Mouse (Mus musculus) heart, embryonic 10.5 days (tissue): ENCODE measurements at regions not wholly inside any gene's neighbourhood (a gene's known extent, or its start where the extent isn't known, plus 50 kb on each side); places are given as distances from the start of the nearest gene placed in this dataset.

ENCODE experiments used
- DNase-seq: peaks from one replicate; pipeline ENCODE4 v3.0.0-alpha.2; 2017; ENCODE audit warnings: low spot score
- H3K27ac ChIP-seq: fragments of 300-500 bp; sonication (generic); 2 replicates; pipeline ENCODE4 v1.5.1; 2016; ENCODE audit warnings: mild to moderate bottlenecking
- H3K27me3 ChIP-seq: fragments of 300-500 bp; sonication (generic); 2 replicates; pipeline ENCODE4 v1.6.1; 2016; ENCODE audit warnings: mild to moderate bottlenecking; ENCODE audit not compliant: poor library complexity, insufficient read depth, severe bottlenecking
- H3K36me3 ChIP-seq: fragments of 300-500 bp; sonication (generic); 2 replicates; pipeline ENCODE4 v1.6.1; 2016; ENCODE audit warnings: mild to moderate bottlenecking, moderate library complexity
- H3K4me1 ChIP-seq: fragments of 300-500 bp; sonication (generic); 2 replicates; pipeline ENCODE4 v1.6.1; 2016; ENCODE audit warnings: mild to moderate bottlenecking
- H3K4me3 ChIP-seq: fragments of 300-500 bp; sonication (generic); 2 replicates; pipeline ENCODE4 v1.5.1; 2016; ENCODE audit warnings: mild to moderate bottlenecking, moderate library complexity
- H3K9me3 ChIP-seq: fragments of 300-500 bp; sonication (generic); 2 replicates; pipeline ENCODE4 v1.6.1; 2016; ENCODE audit warnings: mild to moderate bottlenecking, moderate library complexity
- WGBS: fragments of 180-500 bp; shearing (Covaris S2); methylation state at CpG from one replicate; pipeline ENCODE4 v1.1.7; 2016; 5-methylcytosine and 5-hydroxymethylcytosine counted together

DNA sequence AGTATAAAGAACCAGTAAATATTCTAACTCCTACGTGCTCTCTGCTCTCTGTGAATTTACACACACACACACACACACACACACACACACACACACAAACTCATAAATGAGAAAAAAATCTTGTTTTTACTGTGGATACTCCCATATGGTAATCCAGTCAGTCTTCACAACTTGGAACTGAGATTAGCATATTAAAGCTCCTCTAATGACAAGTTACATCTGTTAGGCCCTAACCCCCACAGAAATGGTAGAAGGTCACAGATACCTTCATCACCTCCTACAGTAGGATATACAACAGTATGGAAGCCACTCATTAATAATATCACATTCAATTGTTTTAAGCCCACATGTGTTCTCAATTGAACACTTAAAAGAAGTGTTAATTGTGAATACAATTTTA lies 1340.7 kb downstream of the Cdh11 start:
- H3K36me3 ChIP-seq, result no peaks in the 10 kb centered on the region
- no peak overlapping the region for H3K4me3 ChIP-seq
- H3K4me1 ChIP-seq, result no peaks in the 10 kb centered on the region
- WGBS, result 77% methylated on average over 1 of the region's 1 CpGs
- no peak overlapping the region for H3K27ac ChIP-seq
- H3K9me3 ChIP-seq, result no peaks in the 10 kb centered on the region
- no peak for DNase-seq
- no peaks in the 10 kb centered on the region for H3K27me3 ChIP-seq

DNA sequence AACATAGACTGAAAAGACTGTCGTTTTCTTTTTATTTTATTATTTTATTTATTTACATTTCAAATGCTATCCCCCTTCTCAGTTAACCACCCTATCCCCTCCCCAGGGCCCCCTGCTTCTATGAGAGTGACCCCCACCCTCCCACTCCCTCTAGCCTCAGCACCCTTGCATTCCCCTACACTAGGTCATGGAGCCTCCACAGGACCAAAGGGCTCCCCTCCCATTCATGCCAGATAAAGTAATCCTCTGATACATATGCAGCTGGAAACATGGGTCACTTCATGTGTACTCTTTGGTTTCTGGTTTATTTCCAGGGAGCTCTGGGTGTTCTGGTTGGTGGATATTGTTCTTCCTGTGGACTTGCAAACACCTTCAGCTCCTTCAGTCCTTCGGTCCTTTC lies 1342.9 kb downstream of the Cdh11 start:
- no peak for DNase-seq
- Histone ChIP-seq H3K9me3 (no peaks in the 10 kb centered on the region), H3K4me3 (no peak overlapping the region), H3K36me3 (no peaks in the 10 kb centered on the region), H3K27ac (no peak overlapping the region), H3K27me3 (no peaks in the 10 kb centered on the region), H3K4me1 (no peaks in the 10 kb centered on the region)
- WGBS, result 84% methylated on average over 2 of the region's 2 CpGs

DNA sequence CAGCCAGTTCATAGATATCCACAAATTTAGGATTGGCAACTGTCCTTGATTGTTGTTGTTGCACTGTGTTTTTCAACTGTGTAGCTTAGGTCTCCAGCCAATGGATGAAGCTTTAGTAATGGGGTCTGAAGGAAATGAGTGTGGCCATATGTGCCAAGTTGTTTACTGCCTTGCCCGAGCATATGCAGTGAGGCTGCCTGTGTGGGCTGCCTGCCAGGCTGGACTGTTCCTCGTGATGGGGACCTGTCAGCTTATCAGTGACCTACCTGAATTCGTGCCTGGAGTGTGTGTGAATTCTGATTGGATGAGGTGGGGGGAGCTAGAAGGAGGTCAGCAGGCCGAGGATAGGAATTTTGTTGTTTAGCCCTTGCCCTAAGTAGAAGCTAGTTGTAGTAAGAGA lies 1349.8 kb downstream of the Cdh11 start:
- H3K4me1 ChIP-seq, result no peaks in the 10 kb centered on the region
- no peaks in the 10 kb centered on the region for H3K27me3 ChIP-seq
- H3K27ac ChIP-seq, result no peak overlapping the region
- no peak overlapping the region for H3K4me3 ChIP-seq
- no peaks in the 10 kb centered on the region for H3K9me3 ChIP-seq
- no peaks in the 10 kb centered on the region for H3K36me3 ChIP-seq
- WGBS, result 50% methylated on average over 4 of the region's 4 CpGs
- DNase-seq, result peak; percentile 63
